Mouse (Mus musculus) hindbrain, embryonic 13.5 days (tissue): ENCODE data around the gene Rpusd2. TPM values are rescaled to one million over a fixed set of nuclear protein-coding genes. Genes with fewer than 3 reads are reported as not detected.
"Not testable (repeated sequence)": the region's sequence is repeated elsewhere in the genome, so short reads cannot be mapped to it uniquely, and the experiment has no call there.

Source experiments
- ATAC-seq: fragments of 200-750 bp; cut with Nextera tagmentation; 2 replicates; pipeline ENCODE4 v1.8.0; 2017; ENCODE audit warnings: moderate TSS enrichment; ENCODE audit not compliant: low FRiP score
- H3K27ac ChIP-seq: fragments of 300-500 bp; sonication (generic); 2 replicates; pipeline ENCODE4 v1.5.1; 2015; ENCODE audit warnings: inconsistent platforms, mild to moderate bottlenecking, moderate library complexity
- H3K27me3 ChIP-seq: fragments of 300-500 bp; sonication (generic); 2 replicates; pipeline ENCODE4 v1.6.1; 2015; ENCODE audit warnings: mild to moderate bottlenecking, inconsistent platforms
- H3K36me3 ChIP-seq: fragments of 300-500 bp; sonication (generic); 2 replicates; pipeline ENCODE4 v1.6.1; 2015; ENCODE audit warnings: mild to moderate bottlenecking, inconsistent platforms
- H3K4me1 ChIP-seq: fragments of 300-500 bp; sonication (generic); replicated peaks from 2 replicates; pipeline ENCODE4 v1.6.1; 2015; ENCODE audit warnings: inconsistent platforms
- H3K4me2 ChIP-seq: fragments of 300-500 bp; sonication (generic); 2 replicates; pipeline ENCODE4 v1.6.1; 2015; ENCODE audit warnings: inconsistent platforms, mild to moderate bottlenecking, moderate library complexity
- H3K4me3 ChIP-seq: fragments of 300-500 bp; sonication (generic); 2 replicates; pipeline ENCODE4 v1.5.1; 2015; ENCODE audit warnings: mild to moderate bottlenecking, inconsistent platforms
- H3K9ac ChIP-seq: fragments of 300-500 bp; sonication (generic); 2 replicates; pipeline ENCODE4 v1.6.1; 2015; ENCODE audit warnings: mild to moderate bottlenecking, inconsistent platforms
- H3K9me3 ChIP-seq: fragments of 300-500 bp; sonication (generic); 2 replicates; pipeline ENCODE4 v1.6.1; 2016; ENCODE audit warnings: inconsistent platforms
- WGBS: fragments of 180-500 bp; shearing (Covaris S2); methylation state at CpG from one replicate; pipeline ENCODE4 v1.1.7; 2015; 5-methylcytosine and 5-hydroxymethylcytosine counted together
- polyA plus RNA-seq: library from polyadenylated mRNA; unstranded; fragments of >200 nt; fragmentation: Nextera tagmentation; extraction: Ambion mirVana; gene quantifications from 2 replicates; pipeline ENCODE4 v1.2.1, GENCODE M21; 2015

The Rpusd2 gene
- polyA plus RNA-seq: 4.4 and 4.7 TPM in 2 replicates

GRCm38 (mm10) chr2:119034656-119035396 is at the start of gene Rpusd2:
Gene Rpusd2 (plus strand): TSS chr2:119034790.
- 0 out of 2 replicates have a peak, but pooled peaks cover 2% of the 10 kb centered on the region for H3K27me3 ChIP-seq
- peak; percentile 95 for ATAC-seq
- H3K27ac ChIP-seq: peak within 1 kb of the TSS; percentile 94
- peaks cover 12% of the 10 kb centered on the region for H3K4me1 ChIP-seq
- WGBS: under 1% methylated on average over 49 of the region's 49 CpGs
- H3K4me2 ChIP-seq: peak within 1 kb of the TSS; percentile 80
- no peaks in the 10 kb centered on the region for H3K9me3 ChIP-seq
- H3K9ac ChIP-seq: peak within 1 kb of the TSS; percentile 93
- H3K36me3 ChIP-seq: peaks cover 22% of the 10 kb centered on the region
- peak within 1 kb of the TSS; percentile 94 for H3K4me3 ChIP-seq

GRCm38 (mm10) chr2:118995490-118995889 is 39.1 kb upstream of the Rpusd2 start:
- Histone ChIP-seq H3K4me1 (peaks cover 32% of the 10 kb centered on the region), H3K27ac (peak overlapping the region; percentile 74; the same call in 1 of the 2 replicates), H3K4me3 (no peak overlapping the region), H3K4me2 (no peak overlapping the region), H3K9me3 (0 out of 2 replicates have a peak, but pooled peaks cover 4% of the 10 kb centered on the region), H3K36me3 (no peaks in the 10 kb centered on the region), H3K27me3 (0 out of 2 replicates have a peak, but pooled peaks cover under 1% of the 10 kb centered on the region), H3K9ac (no peak overlapping the region)
- peak; percentile 63 for ATAC-seq
- 57% methylated on average over 5 of the region's 5 CpGs for WGBS

GRCm38 (mm10) chr2:118995919-118996797 is 38.4 kb upstream of the Rpusd2 start:
- 0 out of 2 replicates have a peak, but pooled peaks cover 3% of the 10 kb centered on the region for H3K27me3 ChIP-seq
- H3K9ac ChIP-seq: 0 out of 2 replicates have a peak overlapping the region, but pooled peaks have one; percentile 19
- no peaks in the 10 kb centered on the region for H3K36me3 ChIP-seq
- peaks cover 32% of the 10 kb centered on the region for H3K4me1 ChIP-seq
- WGBS: 38% methylated on average over 15 of the region's 16 CpGs
- no peaks in the 10 kb centered on the region for H3K9me3 ChIP-seq
- ATAC-seq: peak; percentile 85
- H3K27ac ChIP-seq: peak overlapping the region; percentile 74
- H3K4me2 ChIP-seq: peak overlapping the region; percentile 6; the same call in 1 of the 2 replicates
- no peak overlapping the region for H3K4me3 ChIP-seq

GRCm38 (mm10) chr2:118996798-118997105 is 37.8 kb upstream of the Rpusd2 start:
- Histone ChIP-seq H3K4me1 (peaks cover 32% of the 10 kb centered on the region), H3K4me2 (peak overlapping the region; percentile 6; the same call in 1 of the 2 replicates), H3K4me3 (no peak overlapping the region), H3K27ac (peak overlapping the region; percentile 74), H3K9me3 (no peaks in the 10 kb centered on the region), H3K36me3 (no peaks in the 10 kb centered on the region), H3K9ac (0 out of 2 replicates have a peak overlapping the region, but pooled peaks have one; percentile 19), H3K27me3 (0 out of 2 replicates have a peak, but pooled peaks cover 3% of the 10 kb centered on the region)
- ATAC-seq: peak; percentile 26; the same call in 1 of the 2 replicates
- WGBS: 14% methylated on average over 1 of the region's 1 CpGs

- no peak for ATAC-seq
- Histone ChIP-seq H3K9ac (no peak overlapping the region), H3K27me3 (0 out of 2 replicates have a peak, but pooled peaks cover 3% of the 10 kb centered on the region), H3K4me2 (no peak overlapping the region), H3K4me1 (peaks cover 32% of the 10 kb centered on the region), H3K27ac (no peak overlapping the region), H3K9me3 (no peaks in the 10 kb centered on the region), H3K36me3 (no peaks in the 10 kb centered on the region), H3K4me3 (no peak overlapping the region)
- 85% methylated on average over 6 of the region's 6 CpGs for WGBS
Measured at GRCm38 (mm10) chr2:118998115-118998866, 36.3 kb upstream of the Rpusd2 start.

- 59% methylated on average over 3 of the region's 3 CpGs for WGBS
- Histone ChIP-seq H3K4me1 (peaks cover 32% of the 10 kb centered on the region), H3K27me3 (0 out of 2 replicates have a peak, but pooled peaks cover 3% of the 10 kb centered on the region), H3K9me3 (no peaks in the 10 kb centered on the region), H3K4me3 (no peak overlapping the region), H3K27ac (no peak overlapping the region), H3K4me2 (no peak overlapping the region), H3K36me3 (no peaks in the 10 kb centered on the region), H3K9ac (no peak overlapping the region)
- no peak for ATAC-seq
Measured at GRCm38 (mm10) chr2:118999025-118999639, 35.5 kb upstream of the Rpusd2 start.

GRCm38 (mm10) chr2:119006886-119007285 is 27.7 kb upstream of the Rpusd2 start:
- H3K9me3 ChIP-seq: no peaks in the 10 kb centered on the region
- no peak overlapping the region for H3K4me3 ChIP-seq
- WGBS: 90% methylated on average over 7 of the region's 7 CpGs
- ATAC-seq: no peak
- no peak overlapping the region; the same call in 1 of the 2 replicates for H3K9ac ChIP-seq
- no peaks in the 10 kb centered on the region for H3K4me1 ChIP-seq
- H3K27me3 ChIP-seq: no peaks in the 10 kb centered on the region
- H3K27ac ChIP-seq: no peak overlapping the region
- no peak overlapping the region for H3K4me2 ChIP-seq
- no peaks in the 10 kb centered on the region for H3K36me3 ChIP-seq

GRCm38 (mm10) chr2:119009376-119009775 is 25.2 kb upstream of the Rpusd2 start:
- ATAC-seq: no peak
- no peak overlapping the region for H3K4me3 ChIP-seq
- no peaks in the 10 kb centered on the region for H3K9me3 ChIP-seq
- H3K27me3 ChIP-seq: no peaks in the 10 kb centered on the region
- H3K4me1 ChIP-seq: no peaks in the 10 kb centered on the region
- no peak overlapping the region for H3K4me2 ChIP-seq
- H3K9ac ChIP-seq: no peak overlapping the region
- H3K36me3 ChIP-seq: no peaks in the 10 kb centered on the region
- H3K27ac ChIP-seq: no peak overlapping the region
- WGBS: 94% methylated on average over 2 of the region's 2 CpGs

- ATAC-seq: no peak
- H3K4me1 ChIP-seq: peaks cover 11% of the 10 kb centered on the region
- WGBS: 88% methylated on average over 7 of the region's 7 CpGs
- H3K4me3 ChIP-seq: no peak overlapping the region
- H3K27ac ChIP-seq: no peak overlapping the region
- H3K36me3 ChIP-seq: peaks cover 15% of the 10 kb centered on the region
- no peak overlapping the region for H3K4me2 ChIP-seq
- no peaks in the 10 kb centered on the region for H3K27me3 ChIP-seq
- H3K9me3 ChIP-seq: no peaks in the 10 kb centered on the region
- no peak overlapping the region for H3K9ac ChIP-seq
Measured at GRCm38 (mm10) chr2:119014989-119015388, 19.6 kb upstream of the Rpusd2 start.

GRCm38 (mm10) chr2:119015604-119016180 is 18.9 kb upstream of the Rpusd2 start:
- Histone ChIP-seq H3K36me3 (peaks cover 22% of the 10 kb centered on the region), H3K9me3 (no peaks in the 10 kb centered on the region), H3K4me2 (no peak overlapping the region), H3K4me3 (no peak overlapping the region), H3K9ac (no peak overlapping the region), H3K27me3 (no peaks in the 10 kb centered on the region), H3K4me1 (peaks cover 11% of the 10 kb centered on the region), H3K27ac (no peak overlapping the region)
- ATAC-seq: no peak
- WGBS: 69% methylated on average over 12 of the region's 12 CpGs

- not testable (repeated sequence) for H3K4me3 ChIP-seq, H3K9ac ChIP-seq, H3K4me2 ChIP-seq, H3K27ac ChIP-seq, H3K9me3 ChIP-seq, ATAC-seq, H3K27me3 ChIP-seq
- WGBS: 82% methylated on average over 4 of the region's 4 CpGs
- peaks cover 28% of the 10 kb centered on the region for H3K36me3 ChIP-seq
- H3K4me1 ChIP-seq: peaks cover 11% of the 10 kb centered on the region
Measured at GRCm38 (mm10) chr2:119016312-119016711, 18.3 kb upstream of the Rpusd2 start.
